Mouse (Mus musculus): ENCODE results near the gene Zfp664.

Zfp664 gene

GRCm38 (mm10) chr5:124862013-124862866 lies at the start of gene Zfp664, which contains the start of gene Ccdc92:
TSS of gene Zfp664 (plus strand) at chr5:124862691.
TSS of gene Ccdc92 (minus strand) at chr5:124862424.
- DNase-seq (ENCODE audit: low read depth): peak; percentile 95

GRCm38 (mm10) chr5:124814797-124815196 lies 47.7 kb upstream of the Zfp664 start:
- peak; percentile 31 for DNase-seq (ENCODE audit: low read depth)

GRCm38 (mm10) chr5:124817050-124817449 lies 45.4 kb upstream of the Zfp664 start:
- DNase-seq (ENCODE audit: low read depth): no peak

- DNase-seq (ENCODE audit: low read depth): no peak
These were observed 40.2 kb upstream of the Zfp664 start for GRCm38 (mm10) chr5:124822128-124822894.

GRCm38 (mm10) chr5:124830331-124830730 lies 32.2 kb upstream of the Zfp664 start:
- DNase-seq (ENCODE audit: low read depth): no peak

- no peak for DNase-seq (ENCODE audit: low read depth)
These were observed 27.3 kb upstream of the Zfp664 start for GRCm38 (mm10) chr5:124835218-124835617.

GRCm38 (mm10) chr5:124836075-124836474 lies 26.4 kb upstream of the Zfp664 start:
- no peak for DNase-seq (ENCODE audit: low read depth)

- DNase-seq (ENCODE audit: low read depth): no peak
These were observed 25.9 kb upstream of the Zfp664 start for GRCm38 (mm10) chr5:124836621-124837020.

- DNase-seq (ENCODE audit: low read depth): no peak
These were observed 22.3 kb upstream of the Zfp664 start for GRCm38 (mm10) chr5:124840202-124840601.

GRCm38 (mm10) chr5:124840669-124841068 lies 21.8 kb upstream of the Zfp664 start:
- DNase-seq (ENCODE audit: low read depth): no peak

- no peak for DNase-seq (ENCODE audit: low read depth)
These were observed 19.1 kb upstream of the Zfp664 start for GRCm38 (mm10) chr5:124843386-124843785.

GRCm38 (mm10) chr5:124844929-124845328 lies 17.6 kb upstream of the Zfp664 start:
- DNase-seq (ENCODE audit: low read depth): peak; percentile 26

GRCm38 (mm10) chr5:124847014-124847413 lies 15.5 kb upstream of the Zfp664 start:
- no peak for DNase-seq (ENCODE audit: low read depth)

- DNase-seq (ENCODE audit: low read depth): no peak
These were observed 13.5 kb upstream of the Zfp664 start for GRCm38 (mm10) chr5:124848994-124849393.

GRCm38 (mm10) chr5:124851572-124851971 lies 10.9 kb upstream of the Zfp664 start:
- no peak for DNase-seq (ENCODE audit: low read depth)

- no peak for DNase-seq (ENCODE audit: low read depth)
These were observed 10.2 kb upstream of the Zfp664 start for GRCm38 (mm10) chr5:124852294-124852693.

- DNase-seq (ENCODE audit: low read depth): no peak
These were observed 9.4 kb upstream of the Zfp664 start for GRCm38 (mm10) chr5:124853079-124853478.

- no peak for DNase-seq (ENCODE audit: low read depth)
These were observed 8.3 kb upstream of the Zfp664 start for GRCm38 (mm10) chr5:124854202-124854601.

- DNase-seq (ENCODE audit: low read depth): peak; percentile 11
These were observed 2.5 kb upstream of the Zfp664 start for GRCm38 (mm10) chr5:124860013-124860412.

GRCm38 (mm10) chr5:124861463-124861862 lies 1.0 kb upstream of the Zfp664 start:
- DNase-seq (ENCODE audit: low read depth): no peak

- DNase-seq (ENCODE audit: low read depth): peak; percentile 24
These were observed 615 bp downstream of the Zfp664 start for GRCm38 (mm10) chr5:124862871-124863741.

GRCm38 (mm10) chr5:124868981-124869380 lies 6.5 kb downstream of the Zfp664 start:
- peak; percentile 69 for DNase-seq (ENCODE audit: low read depth)

Measured in 416B (cell line).